Mouse (Mus musculus) brain, embryonic 14.5 days (tissue): ENCODE measurements around the gene Ascc3. TPM values are rescaled to one million over a fixed set of nuclear protein-coding genes. Genes with fewer than 3 reads are reported as not detected.
A peak's percentile ranks its signal among the peaks of the same experiment; 100 is the strongest.

ENCODE experiments used
- DNase-seq: peaks from one replicate; pipeline ENCODE4 v3.0.0-alpha.2; 2011; ENCODE audit warnings: low read depth
- CTCF ChIP-seq: fragments of 200-500 bp; IDR thresholded peaks from 2 replicates; pipeline ENCODE4 v1.5.1; 2012; ENCODE audit warnings: inconsistent platforms, mild to moderate bottlenecking, moderate library complexity, borderline replicate concordance; ENCODE audit not compliant: insufficient read depth, insufficient read length; ENCODE audit errors: extremely low read depth
- POLR2A ChIP-seq: fragments of 200-500 bp; IDR thresholded peaks from 2 replicates; pipeline ENCODE4 v1.6.1; 2012; ENCODE audit warnings: mild to moderate bottlenecking, inconsistent platforms, borderline replicate concordance; ENCODE audit not compliant: poor library complexity, insufficient read depth, insufficient read length, severe bottlenecking; ENCODE audit errors: extremely low read depth
- polyA plus RNA-seq: library from polyadenylated mRNA; depleted of rRNA; stranded (reverse); fragments of >200 nt; gene quantifications from 2 replicates; pipeline ENCODE4 v1.2.3, GENCODE M21; 2012

Gene Ascc3
- polyA plus RNA-seq, 1 experiment = 25.1 TPM

GRCm38 (mm10) chr10:50891876-50892711 is 299.6 kb downstream of the Ascc3 start:
- DNase-seq = peak; percentile 30
- TF ChIP-seq POLR2A = no peak
- no peak for TF ChIP-seq CTCF

GRCm38 (mm10) chr10:50892751-50893320 is 300.4 kb downstream of the Ascc3 start:
- DNase-seq = peak; percentile 55
- no peak for TF ChIP-seq POLR2A
- TF ChIP-seq CTCF = no peak

GRCm38 (mm10) chr10:50893546-50893945 is 301.1 kb downstream of the Ascc3 start:
- no peak for TF ChIP-seq CTCF
- TF ChIP-seq POLR2A = no peak
- peak; percentile 32 for DNase-seq

GRCm38 (mm10) chr10:50894170-50894991 is 301.9 kb downstream of the Ascc3 start, which contains the start of gene Sim1:
Sim1 (plus strand) TSS chr10:50894754.
- TF ChIP-seq CTCF (no peak), POLR2A (no peak)
- DNase-seq = peak; percentile 97

- peak; percentile 55 for DNase-seq
Observed at GRCm38 (mm10) chr10:50895091-50895790, 302.8 kb downstream of the Ascc3 start.

GRCm38 (mm10) chr10:50895881-50896766 is 303.7 kb downstream of the Ascc3 start:
- no peak for TF ChIP-seq CTCF
- no peak for TF ChIP-seq POLR2A
- DNase-seq = peak; percentile 60

More at GRCm38 (mm10) chr10:50895091-50895790, 302.8 kb downstream of the Ascc3 start:
- TF ChIP-seq POLR2A = no peak
- TF ChIP-seq CTCF = no peak

- DNase-seq = peak; percentile 58
- TF ChIP-seq CTCF = no peak
- TF ChIP-seq POLR2A = no peak
Observed at GRCm38 (mm10) chr10:50896767-50897390, 304.4 kb downstream of the Ascc3 start.

- peak; percentile 71 for DNase-seq
- TF ChIP-seq CTCF (peak; percentile 65; the same call in 1 of the 2 replicates), POLR2A (no peak)
Observed at GRCm38 (mm10) chr10:50897530-50898471, 305.3 kb downstream of the Ascc3 start.

GRCm38 (mm10) chr10:50898621-50899020 is 306.2 kb downstream of the Ascc3 start:
- DNase-seq = peak; percentile 18

More at GRCm38 (mm10) chr10:50898621-50899020, 306.2 kb downstream of the Ascc3 start:
- no peak for TF ChIP-seq CTCF
- TF ChIP-seq POLR2A = no peak
